Mouse (Mus musculus): ENCODE measurements at regions not wholly inside any gene's neighbourhood (a gene's known extent, or its start where the extent isn't known, plus 50 kb on each side); places are given as distances from the start of the nearest gene placed in this dataset.

DNA sequence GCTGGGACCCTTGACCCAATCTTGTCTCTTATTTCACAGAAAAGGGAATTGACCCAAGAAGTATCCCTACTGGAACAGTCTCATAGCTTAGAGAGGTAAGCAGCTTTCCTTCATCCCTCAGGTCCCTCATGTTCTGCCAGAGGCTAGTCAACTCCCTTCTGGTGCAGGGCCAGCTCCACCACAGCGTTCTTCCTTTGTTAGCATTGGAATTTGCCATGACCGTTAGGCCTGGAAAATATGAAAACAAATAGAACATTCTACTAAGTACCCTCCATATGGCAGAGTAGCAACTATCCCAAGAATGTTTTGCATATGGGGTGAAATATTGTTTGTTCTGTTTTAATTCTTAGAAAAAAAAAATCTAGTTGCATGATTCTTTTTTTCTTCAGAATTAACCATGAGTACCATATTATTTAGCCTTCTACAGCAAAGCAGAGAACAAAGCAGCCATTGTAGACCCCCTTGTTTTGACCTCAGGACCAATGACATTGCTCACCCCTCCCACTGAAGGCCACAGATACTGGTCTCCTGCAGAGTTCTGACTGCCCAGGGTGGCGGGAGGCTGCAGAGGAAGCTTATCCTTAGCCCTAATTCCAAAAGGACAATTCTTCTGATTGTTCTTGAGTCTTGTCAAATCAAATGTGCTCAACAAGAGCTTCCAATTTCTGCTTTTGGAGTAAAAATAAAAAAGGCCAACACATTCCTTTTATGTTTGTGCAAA is 78.1 kb upstream of the Ehbp1 start:
- Histone ChIP-seq H3K4me2 (ENCODE audit: low read depth) (no peak overlapping the region), H3K4me3 (no peak overlapping the region), H3ac (ENCODE audit: control insufficient read depth, insufficient read length) (no peak overlapping the region), H3K27me3 (ENCODE audit: control insufficient read depth, insufficient read depth, insufficient read length) (no peaks in the 10 kb centered on the region), H3K79me2 (ENCODE audit: control insufficient read depth, insufficient read depth) (no peaks in the 10 kb centered on the region), H3K36me3 (ENCODE audit: control insufficient read depth, insufficient read depth) (no peaks in the 10 kb centered on the region)
- TF ChIP-seq MYOD1 (IDR thresholded peaks at IDR 0.05; ENCODE audit: control insufficient read depth in 1 of 3, insufficient read length in 2 of 3, low read depth in 2 of 3) (no peak), TCF12 (IDR thresholded peaks at IDR 0.05; ENCODE audit: insufficient read depth, poor library complexity, severe bottlenecking) (no peak), POLR2AphosphoS2 (IDR thresholded peaks at IDR 0.05; ENCODE audit: insufficient read length, low read depth) (no peak), MAX (IDR thresholded peaks at IDR 0.05; ENCODE audit: low read depth) (no peak), E2F4 (IDR thresholded peaks at IDR 0.05; ENCODE audit: insufficient read depth) (no peak), REST (IDR thresholded peaks at IDR 0.05; ENCODE audit: insufficient read depth, insufficient read length) (no peak), MYOG (IDR thresholded peaks at IDR 0.05; ENCODE audit: control insufficient read depth in 1 of 3, insufficient read depth in 1 of 3, insufficient read length in 2 of 3, low read depth in 2 of 3) (no peak), SRF (IDR thresholded peaks at IDR 0.05; ENCODE audit: control insufficient read depth, insufficient read length, low read depth) (no peak), TCF3 (IDR thresholded peaks at IDR 0.05; ENCODE audit: insufficient read length, low read depth) (no peak), USF1 (IDR thresholded peaks at IDR 0.05; ENCODE audit: low read depth) (no peak), POLR2A (IDR thresholded peaks at IDR 0.05; ENCODE audit: insufficient read length, low read depth) (no peak), CEBPB (IDR thresholded peaks at IDR 0.05; ENCODE audit: insufficient read depth, poor library complexity, severe bottlenecking) (no peak)

DNA sequence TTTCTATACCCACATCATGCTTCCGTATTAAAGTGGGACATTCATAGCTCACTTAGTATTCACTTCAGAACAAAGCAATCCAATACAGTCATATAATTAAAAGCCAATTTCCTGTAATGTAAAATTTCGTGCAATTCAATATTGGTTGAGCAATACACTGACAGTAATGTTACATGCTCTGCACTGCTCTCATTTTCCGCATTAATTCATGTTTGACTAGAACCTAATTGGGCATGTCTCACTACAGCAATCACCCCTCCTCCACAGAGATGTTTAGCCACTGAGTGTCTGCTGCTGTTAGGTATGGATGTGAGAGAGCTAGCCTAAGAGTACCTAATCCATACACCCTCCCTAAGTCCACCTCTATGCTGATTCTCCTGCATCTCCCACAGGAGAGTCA is 79.7 kb upstream of the Ehbp1 start:
- H3K4me3 ChIP-seq, result no peak overlapping the region
- H3K36me3 ChIP-seq (ENCODE audit: control insufficient read depth, insufficient read depth), result no peaks in the 10 kb centered on the region

DNA sequence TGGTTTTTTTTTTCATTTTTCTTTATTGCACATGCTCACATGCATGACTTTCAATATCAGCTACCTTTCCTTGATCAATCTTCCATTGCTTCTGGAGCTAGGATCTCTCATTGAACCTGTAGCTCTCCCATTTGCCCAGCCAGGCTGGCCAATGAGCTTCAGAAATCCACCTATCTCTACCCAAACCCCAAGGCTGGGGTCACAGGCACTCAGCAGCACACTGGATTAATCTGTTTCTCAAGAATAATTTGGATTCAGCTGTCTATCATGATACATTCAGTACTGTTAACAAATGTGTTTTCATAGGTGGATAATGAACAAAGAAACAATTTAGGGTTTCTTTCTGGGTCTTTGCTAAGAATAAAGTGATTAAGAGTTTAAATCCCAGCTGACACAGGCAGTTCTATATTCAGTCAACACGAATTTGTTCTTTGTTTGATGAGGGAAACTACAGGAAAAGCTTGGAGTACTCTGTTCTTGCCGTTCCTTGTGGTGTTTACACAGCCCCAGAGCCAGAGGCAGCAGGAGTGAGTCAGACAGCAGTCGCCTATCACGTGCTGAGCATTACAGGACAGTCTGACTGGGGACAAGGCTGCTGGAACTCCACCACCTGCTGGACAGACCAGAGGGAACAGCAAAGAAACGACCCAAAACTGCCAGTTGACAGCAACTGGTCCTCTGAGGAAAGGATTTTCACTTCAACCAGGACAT is 74.6 kb upstream of the Tmem17 start:
- TF ChIP-seq POLR2A (IDR thresholded peaks at IDR 0.05; ENCODE audit: insufficient read length, low read depth) (no peak), TCF3 (IDR thresholded peaks at IDR 0.05; ENCODE audit: insufficient read length, low read depth) (no peak), USF1 (IDR thresholded peaks at IDR 0.05; ENCODE audit: low read depth) (peak; percentile 95), E2F4 (IDR thresholded peaks at IDR 0.05; ENCODE audit: insufficient read depth) (no peak), CEBPB (IDR thresholded peaks at IDR 0.05; ENCODE audit: insufficient read depth, poor library complexity, severe bottlenecking) (no peak), POLR2AphosphoS2 (IDR thresholded peaks at IDR 0.05; ENCODE audit: insufficient read length, low read depth) (no peak), MAX (IDR thresholded peaks at IDR 0.05; ENCODE audit: low read depth) (peak; percentile 18), TCF12 (IDR thresholded peaks at IDR 0.05; ENCODE audit: insufficient read depth, poor library complexity, severe bottlenecking) (no peak), MYOG (IDR thresholded peaks at IDR 0.05; ENCODE audit: control insufficient read depth in 1 of 3, insufficient read depth in 1 of 3, insufficient read length in 2 of 3, low read depth in 2 of 3) (peak in 2 of 3 experiments; percentile 13 to 77), MYOD1 (IDR thresholded peaks at IDR 0.05; ENCODE audit: control insufficient read depth in 1 of 3, insufficient read length in 2 of 3, low read depth in 2 of 3) (peak in 2 of 3 experiments; percentile 48 to 65), REST (IDR thresholded peaks at IDR 0.05; ENCODE audit: insufficient read depth, insufficient read length) (no peak), SRF (IDR thresholded peaks at IDR 0.05; ENCODE audit: control insufficient read depth, insufficient read length, low read depth) (no peak)
- H3K4me3 ChIP-seq, result no peak overlapping the region

More for the DNA sequence above, 79.7 kb upstream of the Ehbp1 start:
- no peak overlapping the region for H3ac ChIP-seq (ENCODE audit: control insufficient read depth, insufficient read length)
- no peak overlapping the region for H3K4me2 ChIP-seq (ENCODE audit: low read depth)
- TF ChIP-seq MYOD1 (IDR thresholded peaks at IDR 0.05; ENCODE audit: control insufficient read depth in 1 of 3, insufficient read length in 2 of 3, low read depth in 2 of 3), result no peak
- no peak for TF ChIP-seq MYOG (IDR thresholded peaks at IDR 0.05; ENCODE audit: control insufficient read depth in 1 of 3, insufficient read depth in 1 of 3, insufficient read length in 2 of 3, low read depth in 2 of 3)
- no peak for TF ChIP-seq REST (IDR thresholded peaks at IDR 0.05; ENCODE audit: insufficient read depth, insufficient read length)
- TF ChIP-seq POLR2AphosphoS2 (IDR thresholded peaks at IDR 0.05; ENCODE audit: insufficient read length, low read depth), result no peak
- TF ChIP-seq MAX (IDR thresholded peaks at IDR 0.05; ENCODE audit: low read depth), result no peak
- TF ChIP-seq CEBPB (IDR thresholded peaks at IDR 0.05; ENCODE audit: insufficient read depth, poor library complexity, severe bottlenecking), result no peak
- TF ChIP-seq USF1 (IDR thresholded peaks at IDR 0.05; ENCODE audit: low read depth), result no peak
- no peak for TF ChIP-seq POLR2A (IDR thresholded peaks at IDR 0.05; ENCODE audit: insufficient read length, low read depth)
- no peak for TF ChIP-seq E2F4 (IDR thresholded peaks at IDR 0.05; ENCODE audit: insufficient read depth)
- TF ChIP-seq TCF12 (IDR thresholded peaks at IDR 0.05; ENCODE audit: insufficient read depth, poor library complexity, severe bottlenecking), result no peak
- TF ChIP-seq TCF3 (IDR thresholded peaks at IDR 0.05; ENCODE audit: insufficient read length, low read depth), result no peak
- no peak for TF ChIP-seq SRF (IDR thresholded peaks at IDR 0.05; ENCODE audit: control insufficient read depth, insufficient read length, low read depth)
- no peaks in the 10 kb centered on the region for H3K27me3 ChIP-seq (ENCODE audit: control insufficient read depth, insufficient read depth, insufficient read length)
- H3K79me2 ChIP-seq (ENCODE audit: control insufficient read depth, insufficient read depth), result no peaks in the 10 kb centered on the region

DNA sequence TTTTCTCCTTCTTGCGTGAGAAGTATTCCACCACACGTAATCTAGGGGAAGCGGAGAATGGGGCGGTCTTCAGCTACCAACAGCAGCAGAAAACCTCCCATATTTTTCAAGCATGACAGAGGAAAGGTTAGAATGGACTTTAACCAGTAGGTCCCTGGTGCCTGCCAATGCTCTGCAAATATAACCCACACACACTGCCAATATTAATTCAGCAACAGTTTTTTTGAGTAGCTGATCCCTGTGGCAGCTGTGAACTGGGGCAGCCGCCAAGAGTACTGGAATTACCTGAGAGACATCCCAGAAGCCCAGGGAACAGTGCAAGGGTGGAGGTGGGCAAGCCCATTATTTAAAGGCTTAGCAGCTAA is 74.1 kb upstream of the Tmem17 start:
- H3K4me3 ChIP-seq, result no peak overlapping the region

More for the DNA sequence above, 74.6 kb upstream of the Tmem17 start:
- H3K27me3 ChIP-seq (ENCODE audit: control insufficient read depth, insufficient read depth, insufficient read length), result no peaks in the 10 kb centered on the region
- no peaks in the 10 kb centered on the region for H3K79me2 ChIP-seq (ENCODE audit: control insufficient read depth, insufficient read depth)
- no peak overlapping the region for H3ac ChIP-seq (ENCODE audit: control insufficient read depth, insufficient read length)
- no peaks in the 10 kb centered on the region for H3K36me3 ChIP-seq (ENCODE audit: control insufficient read depth, insufficient read depth)
- peak overlapping the region; percentile 62 for H3K4me2 ChIP-seq (ENCODE audit: low read depth)

More for the DNA sequence above, 74.1 kb upstream of the Tmem17 start:
- Histone ChIP-seq H3K27me3 (ENCODE audit: control insufficient read depth, insufficient read depth, insufficient read length) (no peaks in the 10 kb centered on the region), H3K36me3 (ENCODE audit: control insufficient read depth, insufficient read depth) (no peaks in the 10 kb centered on the region), H3ac (ENCODE audit: control insufficient read depth, insufficient read length) (no peak overlapping the region), H3K4me2 (ENCODE audit: low read depth) (peak overlapping the region; percentile 62), H3K79me2 (ENCODE audit: control insufficient read depth, insufficient read depth) (no peaks in the 10 kb centered on the region)
- TF ChIP-seq SRF (IDR thresholded peaks at IDR 0.05; ENCODE audit: control insufficient read depth, insufficient read length, low read depth), result no peak
- TF ChIP-seq MAX (IDR thresholded peaks at IDR 0.05; ENCODE audit: low read depth), result no peak
- TF ChIP-seq TCF3 (IDR thresholded peaks at IDR 0.05; ENCODE audit: insufficient read length, low read depth), result no peak
- no peak for TF ChIP-seq E2F4 (IDR thresholded peaks at IDR 0.05; ENCODE audit: insufficient read depth)
- TF ChIP-seq CEBPB (IDR thresholded peaks at IDR 0.05; ENCODE audit: insufficient read depth, poor library complexity, severe bottlenecking), result no peak
- TF ChIP-seq POLR2AphosphoS2 (IDR thresholded peaks at IDR 0.05; ENCODE audit: insufficient read length, low read depth), result no peak
- peak in 1 of 3 experiments; percentile 17 for TF ChIP-seq MYOG (IDR thresholded peaks at IDR 0.05; ENCODE audit: control insufficient read depth in 1 of 3, insufficient read depth in 1 of 3, insufficient read length in 2 of 3, low read depth in 2 of 3)
- no peak for TF ChIP-seq TCF12 (IDR thresholded peaks at IDR 0.05; ENCODE audit: insufficient read depth, poor library complexity, severe bottlenecking)
- TF ChIP-seq MYOD1 (IDR thresholded peaks at IDR 0.05; ENCODE audit: control insufficient read depth in 1 of 3, insufficient read length in 2 of 3, low read depth in 2 of 3), result peak in 1 of 3 experiments; percentile 15
- TF ChIP-seq USF1 (IDR thresholded peaks at IDR 0.05; ENCODE audit: low read depth), result no peak
- TF ChIP-seq POLR2A (IDR thresholded peaks at IDR 0.05; ENCODE audit: insufficient read length, low read depth), result no peak
- no peak for TF ChIP-seq REST (IDR thresholded peaks at IDR 0.05; ENCODE audit: insufficient read depth, insufficient read length)

Measured in myocyte (in vitro differentiated cells).